Mouse (Mus musculus) forelimb bud, embryonic 11.5 days (tissue): ENCODE measurements around the gene Znhit6.

Experiments
- DNase-seq: peaks from one replicate; pipeline ENCODE4 v3.0.0-alpha.2; 2012; ENCODE audit warnings: low read depth, low spot score

Gene Znhit6

DNA sequence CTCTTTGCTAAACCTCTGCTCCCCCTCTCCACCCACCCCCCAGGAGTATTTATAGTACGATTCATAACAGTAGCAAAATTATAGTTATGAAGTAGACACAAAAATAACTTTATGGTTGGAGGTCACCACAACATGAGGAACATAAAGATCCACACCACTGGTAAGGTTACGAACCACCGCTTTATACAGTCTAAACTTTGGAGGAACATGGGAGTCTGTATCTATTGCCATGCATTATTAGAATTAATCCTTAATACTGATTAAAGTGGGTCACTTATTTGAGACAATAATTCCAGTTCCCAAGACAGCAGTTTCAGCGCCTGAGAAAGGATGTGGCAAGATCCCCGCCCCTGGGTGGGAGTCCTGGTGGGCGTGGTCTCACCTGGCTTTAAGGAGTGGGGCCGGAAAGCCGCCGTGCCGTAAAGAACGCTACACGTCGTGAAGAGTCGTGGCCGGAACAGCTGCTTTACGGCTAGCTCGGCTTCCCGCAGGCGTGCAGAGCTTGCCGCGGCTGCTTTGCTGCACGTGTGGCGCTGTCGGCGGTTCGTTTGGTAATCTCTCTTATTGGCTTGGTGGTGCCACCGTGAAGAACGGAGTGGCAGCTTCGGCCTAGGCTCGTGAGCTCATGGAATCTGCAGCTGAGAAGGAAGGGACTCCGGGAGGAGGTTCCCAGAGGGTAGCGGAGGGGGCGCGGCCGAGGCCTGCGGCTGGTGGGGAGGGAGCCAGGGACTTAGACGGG is at the start of gene Znhit6:
Gene Znhit6, plus strand, starts transcription at position 463 of the 739 bp plus-strand sequence.
- DNase-seq: peak; percentile 92

DNA sequence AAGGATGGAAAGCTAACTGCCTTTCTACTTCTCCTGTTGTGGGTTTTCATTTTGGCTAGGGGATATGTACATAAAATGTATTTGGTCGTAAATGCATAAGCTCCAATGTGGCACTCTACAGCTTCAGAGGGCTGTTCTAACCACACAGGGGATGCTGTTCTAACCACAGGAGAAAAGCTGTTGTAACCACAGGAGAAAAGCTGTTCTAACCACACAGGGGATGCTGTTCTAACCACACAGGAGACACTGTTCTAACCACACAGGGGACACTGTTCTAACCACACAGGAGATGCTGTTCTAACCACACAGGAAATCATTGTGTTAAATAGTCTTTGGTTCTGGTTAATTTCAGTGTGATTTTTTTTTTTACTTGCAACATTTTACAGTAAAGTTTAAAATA is 38.1 kb upstream of the Znhit6 start:
- no peak for DNase-seq

DNA sequence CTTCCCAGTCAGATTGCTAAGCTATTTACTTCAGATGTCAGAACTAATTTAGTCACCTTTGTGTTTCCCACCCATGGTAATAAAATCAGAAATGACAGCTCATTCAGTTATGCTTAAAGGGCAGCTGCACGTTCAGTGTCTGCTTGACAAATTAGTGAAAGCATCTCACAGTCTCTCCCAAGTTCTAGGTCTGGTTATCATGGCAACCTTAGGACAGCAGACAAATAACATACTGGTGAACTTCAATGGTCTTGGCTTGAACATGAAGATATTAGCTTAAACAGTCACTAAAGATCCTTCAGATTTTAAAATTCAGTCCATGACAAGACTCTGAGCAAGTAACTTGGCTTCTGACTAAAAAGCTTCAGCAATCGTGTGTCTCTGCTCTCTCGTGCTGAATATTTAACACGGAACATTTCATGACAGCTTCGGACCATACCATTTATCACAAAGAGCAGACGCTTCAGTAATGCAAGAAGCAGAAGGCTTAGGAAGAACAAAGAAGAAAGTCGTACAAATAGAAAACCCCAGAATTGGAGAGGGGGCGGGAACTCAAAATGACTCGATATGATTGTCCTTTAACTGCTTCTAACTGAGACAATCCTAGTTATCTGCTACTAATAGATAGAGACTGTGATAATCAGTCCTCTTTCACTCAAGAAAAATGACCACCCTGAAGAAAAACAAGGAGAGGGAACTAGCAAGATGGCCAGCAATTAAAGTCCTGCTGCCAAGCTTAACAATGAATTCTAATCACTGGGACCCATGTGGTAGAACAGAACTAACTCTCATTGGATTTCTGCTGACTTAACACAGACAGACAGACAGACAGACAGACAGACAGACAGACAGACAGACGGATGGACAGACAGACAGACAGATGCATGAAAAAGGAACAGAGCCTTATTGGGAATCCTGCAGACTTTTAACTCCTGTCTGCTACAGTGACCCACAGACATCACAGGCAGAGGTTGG is 27.3 kb upstream of the Znhit6 start:
- DNase-seq: no peak

DNA sequence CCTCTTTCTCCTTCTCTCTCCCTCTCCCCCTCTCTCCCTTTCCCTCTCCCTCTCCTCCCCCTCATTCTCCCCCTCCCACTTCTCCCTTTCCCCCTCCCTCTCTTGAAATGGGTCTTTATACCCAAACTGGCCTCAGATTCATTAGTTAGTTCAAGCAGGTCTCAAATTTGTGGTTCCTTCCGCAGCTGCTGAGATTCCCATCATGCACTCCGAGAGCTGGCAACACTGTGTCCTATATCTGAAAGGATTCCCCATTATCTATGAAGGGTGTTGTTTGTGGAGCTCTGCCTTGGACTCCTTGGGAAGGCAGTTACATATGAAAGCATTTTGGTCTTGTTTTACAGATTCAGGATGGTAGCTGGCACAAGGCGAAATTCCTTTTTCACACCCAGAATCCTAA is 25.8 kb upstream of the Znhit6 start:
- DNase-seq: no peak

DNA sequence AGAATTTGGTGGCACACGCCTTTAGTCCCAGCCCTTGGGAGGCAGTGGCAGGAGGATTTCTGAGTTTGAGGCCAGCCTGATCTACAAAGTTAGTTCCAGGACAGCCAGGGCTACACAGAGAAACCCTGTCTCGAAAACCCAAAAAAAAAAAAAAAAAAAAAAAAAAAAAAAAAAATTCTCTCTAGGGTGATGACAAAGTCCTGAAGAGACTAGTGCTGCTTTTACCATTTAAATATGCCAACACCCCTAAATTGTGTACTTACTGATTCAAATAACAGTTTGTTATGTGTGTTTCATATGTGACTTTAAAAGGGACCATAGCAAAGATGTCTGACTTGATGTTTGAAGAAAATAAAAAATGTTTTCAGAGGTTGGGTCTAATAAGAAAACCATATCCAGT is 21.6 kb upstream of the Znhit6 start:
- no peak for DNase-seq

DNA sequence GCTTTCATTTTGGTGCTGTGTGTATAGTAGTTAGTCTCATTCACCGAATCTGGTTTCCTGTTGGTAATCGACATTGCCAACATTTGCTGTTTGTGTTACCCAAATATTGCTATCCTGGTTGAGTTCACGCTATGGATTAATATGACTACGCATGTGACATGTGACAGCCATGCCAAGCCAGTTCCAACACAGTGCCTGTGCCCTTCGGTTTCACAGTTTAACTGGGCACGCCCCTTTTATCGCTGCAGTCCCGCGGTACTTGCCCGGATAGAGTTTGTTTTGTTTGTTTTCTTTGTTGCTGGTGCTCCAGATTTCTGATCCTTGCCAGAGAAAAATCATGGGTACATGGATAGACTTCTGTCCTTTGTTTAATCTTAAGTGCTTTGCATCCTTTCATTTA is 19.8 kb upstream of the Znhit6 start:
- DNase-seq: no peak

DNA sequence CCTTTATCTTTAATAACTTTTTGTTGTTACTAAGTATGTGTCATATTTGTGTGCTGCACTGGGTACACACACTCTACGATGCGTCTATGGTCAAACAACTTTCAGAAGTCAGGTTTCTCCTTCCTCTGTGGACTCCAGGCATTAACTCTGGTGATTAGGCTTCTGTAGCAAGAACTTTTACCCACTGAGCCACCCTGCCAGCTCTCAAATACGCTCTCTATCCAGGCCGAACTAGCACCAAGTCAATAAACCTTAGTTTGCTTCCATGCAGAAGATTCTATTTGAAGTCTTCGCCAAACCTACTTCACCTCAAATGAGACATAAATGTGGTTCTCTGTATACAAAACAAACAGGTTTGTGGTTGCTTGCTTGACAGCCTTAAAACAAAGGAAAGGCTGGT is 16.3 kb upstream of the Znhit6 start:
- no peak for DNase-seq

DNA sequence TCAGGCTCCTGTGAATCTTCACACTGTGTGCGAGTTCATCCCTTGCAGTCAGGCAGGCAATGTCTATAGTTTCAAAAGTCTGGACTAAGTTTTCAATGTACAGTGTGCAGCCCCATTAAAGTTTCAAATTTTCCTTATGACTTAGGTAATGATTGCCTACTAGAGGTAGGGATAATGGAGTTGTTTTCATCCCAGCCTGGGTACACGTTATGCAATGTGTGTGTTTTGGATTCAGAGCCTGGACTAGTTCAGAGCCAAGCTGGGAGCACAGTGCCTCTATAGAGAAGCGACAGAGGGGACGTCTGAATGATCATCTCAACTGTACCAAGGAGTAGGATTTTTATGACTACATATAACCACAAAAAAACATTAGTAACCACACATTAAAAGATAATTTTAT is 15.9 kb upstream of the Znhit6 start:
- no peak for DNase-seq

DNA sequence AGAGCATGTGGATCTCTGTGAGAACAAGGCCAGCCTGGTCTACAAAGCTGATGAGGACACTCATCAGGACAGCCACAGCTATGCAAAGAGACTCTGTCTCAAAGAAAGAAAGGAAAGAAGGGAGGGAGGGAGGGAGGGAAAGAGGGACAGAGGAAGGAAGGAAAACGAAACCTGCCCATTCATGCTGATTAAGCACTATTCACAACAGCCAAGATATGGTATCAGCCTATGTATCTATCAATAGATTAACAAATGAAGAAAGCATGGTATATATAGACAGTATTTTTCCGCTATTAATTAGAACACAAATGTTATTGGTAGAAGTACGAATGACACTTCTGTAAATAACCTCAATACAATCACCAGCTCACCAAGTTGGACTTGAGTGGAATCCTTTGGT is 1.5 kb upstream of the Znhit6 start:
- no peak for DNase-seq

DNA sequence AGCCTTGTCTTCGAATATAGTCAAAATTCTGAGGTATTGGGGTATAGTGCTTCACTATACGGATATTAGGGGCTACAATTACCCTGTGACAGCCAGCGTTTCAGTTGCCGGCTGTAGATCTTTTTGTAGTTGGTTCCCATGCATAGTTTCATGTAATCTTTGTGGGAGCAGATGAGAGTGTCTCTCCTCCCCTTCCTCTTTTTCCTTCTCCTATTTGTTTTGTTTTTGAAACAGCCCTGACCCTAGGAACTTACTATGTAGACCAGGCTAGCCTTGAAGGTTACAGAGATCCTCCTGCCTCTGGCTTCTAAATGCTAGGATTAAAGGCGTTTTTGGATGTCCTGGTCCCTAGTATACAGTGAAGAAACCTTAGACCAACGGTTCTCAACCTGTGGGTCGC is 665 bp upstream of the Znhit6 start:
- no peak for DNase-seq

DNA sequence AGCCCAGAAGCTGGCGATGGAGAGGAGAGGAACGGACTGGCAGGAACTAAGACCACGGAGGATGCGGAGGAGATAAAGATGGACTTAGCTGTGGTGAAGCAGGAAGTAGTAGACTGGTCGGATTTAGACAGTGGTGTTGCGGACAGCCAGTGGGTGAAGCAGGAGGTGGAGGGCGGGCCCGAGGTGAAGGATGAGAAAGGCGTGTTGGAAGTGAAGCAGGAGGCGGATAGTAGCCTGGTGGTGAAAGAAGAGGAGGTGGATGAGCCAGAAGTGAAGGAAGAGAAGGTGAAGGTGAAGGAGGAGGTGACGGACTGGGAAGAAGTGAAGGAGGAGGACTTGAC is 447 bp downstream of the Znhit6 start:
- DNase-seq: no peak

DNA sequence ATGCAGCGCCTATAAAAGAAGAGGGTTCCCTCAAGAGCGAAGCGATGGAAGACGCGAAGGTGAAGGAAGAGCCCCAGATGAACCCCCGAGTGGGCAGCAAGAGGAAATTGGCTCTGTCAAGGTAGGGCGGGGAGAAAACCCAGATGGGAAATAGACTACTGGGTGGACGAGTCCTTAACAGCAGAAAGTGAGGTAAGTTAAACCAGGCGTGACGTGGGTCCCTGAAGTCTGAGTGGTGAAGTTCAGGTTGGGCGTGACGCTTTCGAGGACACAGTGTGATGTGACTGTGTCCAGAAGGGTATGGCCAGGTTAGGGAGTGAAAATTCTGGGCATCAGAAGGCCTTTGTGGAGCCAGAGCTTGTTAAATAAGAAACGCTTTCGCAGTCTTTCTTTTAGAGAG is 871 bp downstream of the Znhit6 start:
- DNase-seq: no peak

DNA sequence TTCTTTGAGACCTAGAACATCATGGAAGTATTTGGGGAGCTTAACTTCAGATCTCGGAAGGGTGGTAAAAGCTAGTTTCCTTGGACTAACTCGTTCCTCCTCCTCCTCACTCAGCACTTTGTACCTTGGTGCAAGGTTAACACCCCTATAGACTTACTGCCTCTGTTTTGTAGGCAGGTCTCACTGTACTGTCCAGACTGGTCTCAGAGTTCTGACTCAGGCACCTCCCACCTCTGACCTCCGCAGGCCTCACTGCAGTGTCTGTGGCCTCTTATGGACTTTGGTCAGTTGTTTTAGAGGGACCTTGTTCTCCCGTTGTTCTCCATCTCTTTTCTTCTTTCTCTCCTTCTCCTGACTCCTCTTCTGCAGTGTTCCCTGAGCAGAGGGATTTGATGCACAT is 7.0 kb downstream of the Znhit6 start:
- DNase-seq: no peak

DNA sequence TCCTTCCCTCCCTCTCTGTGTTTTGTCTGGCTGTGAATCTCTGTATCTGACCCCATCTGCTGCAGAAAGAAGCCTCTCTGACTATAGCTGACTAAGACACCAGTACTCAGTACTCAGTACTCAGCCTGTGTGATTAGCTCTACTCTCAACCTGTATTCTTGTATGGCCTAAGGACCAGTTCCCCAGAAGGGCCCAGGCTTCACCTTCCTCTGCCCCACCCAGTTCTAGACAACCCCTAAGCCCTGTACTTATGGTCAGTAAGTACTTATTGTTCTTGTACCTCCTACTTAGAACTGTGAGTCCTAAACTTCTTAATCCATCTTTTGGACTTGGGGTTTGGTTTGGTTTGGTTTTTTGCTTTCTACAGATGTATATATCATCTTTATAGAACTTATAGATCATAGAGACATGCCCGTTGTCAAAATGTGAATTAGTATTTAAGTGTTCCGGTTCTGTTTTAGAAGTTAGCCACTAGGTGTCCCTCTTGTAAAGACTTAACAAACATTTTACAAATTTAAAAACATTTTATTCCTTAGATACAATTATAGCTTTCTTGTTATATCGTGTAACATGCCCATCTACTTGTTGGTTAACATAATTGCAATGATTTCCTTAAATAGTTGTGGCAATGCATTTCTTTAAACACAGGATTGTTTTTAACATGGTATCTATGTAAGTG is 7.7 kb downstream of the Znhit6 start:
- DNase-seq: no peak

DNA sequence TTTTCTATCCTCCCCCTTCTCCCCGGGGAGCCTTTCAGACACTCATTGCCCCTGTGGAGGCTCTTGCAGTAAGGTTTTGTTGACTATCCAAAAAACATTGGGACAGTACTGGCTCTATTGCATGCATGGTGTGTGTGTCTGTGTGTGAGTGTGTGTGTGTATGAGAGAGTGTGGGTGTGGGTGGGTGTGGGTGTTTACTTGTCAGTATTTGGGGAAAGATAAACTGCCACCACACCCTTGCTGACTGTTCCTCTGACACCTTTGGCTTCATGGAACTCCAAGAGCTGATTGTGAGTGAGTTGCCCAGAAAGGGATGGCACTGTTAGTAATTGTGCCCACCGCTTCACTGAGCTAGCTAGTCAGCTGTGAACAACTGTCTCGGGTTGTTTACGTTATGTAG is 14.6 kb downstream of the Znhit6 start:
- no peak for DNase-seq

DNA sequence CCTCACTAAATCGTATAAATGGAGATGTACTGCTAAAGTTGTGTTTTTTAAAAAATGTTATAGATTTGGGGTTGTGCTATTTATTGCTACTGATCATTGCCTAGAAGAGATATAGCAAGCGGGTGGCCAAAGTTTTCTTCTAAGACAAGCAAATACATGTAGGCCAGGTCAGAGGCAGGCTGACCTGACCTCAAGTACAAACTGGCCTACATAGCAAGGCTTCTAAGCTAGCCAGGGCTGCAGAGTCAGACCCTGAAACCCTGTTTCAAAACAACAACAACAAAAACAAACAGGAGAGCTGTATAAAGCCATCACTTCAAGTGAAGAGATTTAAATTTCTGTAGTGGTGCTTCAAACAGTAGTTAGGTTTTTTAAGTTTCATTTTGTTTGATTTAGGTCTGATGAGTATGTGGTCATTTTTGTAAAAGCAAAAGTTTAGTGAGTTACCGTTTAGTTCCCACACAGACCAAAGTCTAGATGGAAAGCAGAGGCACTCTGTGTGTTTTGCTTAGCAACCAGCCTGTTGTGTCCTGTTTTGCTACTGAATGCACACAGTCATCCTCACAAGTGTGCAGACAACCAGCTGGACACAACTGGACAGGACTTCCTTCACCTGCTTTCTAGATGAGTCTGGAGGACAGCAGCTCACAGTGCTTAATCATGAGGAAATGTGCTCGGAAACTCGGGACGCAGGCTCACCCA is 16.0 kb downstream of the Znhit6 start:
- DNase-seq: no peak

DNA sequence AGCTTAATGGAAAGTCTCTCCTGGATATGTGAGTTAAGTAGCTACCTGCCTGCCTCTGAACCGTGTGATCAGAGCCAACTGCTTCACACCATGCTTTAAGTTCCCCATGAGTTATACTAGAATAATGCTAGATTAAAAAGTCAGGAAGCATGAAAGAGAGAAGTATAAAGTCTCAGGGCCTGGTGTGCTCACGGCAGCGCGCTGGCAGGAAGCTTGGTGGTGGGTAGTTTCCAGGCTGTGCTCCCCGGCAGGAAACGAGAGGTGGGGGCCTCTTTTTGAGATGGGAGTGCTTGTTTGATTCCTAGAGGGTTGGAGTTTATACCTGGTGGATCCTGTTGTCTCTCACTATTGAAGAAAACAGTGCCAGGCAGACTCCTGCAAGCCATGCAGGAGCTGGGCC is 19.3 kb downstream of the Znhit6 start:
- DNase-seq: no peak

DNA sequence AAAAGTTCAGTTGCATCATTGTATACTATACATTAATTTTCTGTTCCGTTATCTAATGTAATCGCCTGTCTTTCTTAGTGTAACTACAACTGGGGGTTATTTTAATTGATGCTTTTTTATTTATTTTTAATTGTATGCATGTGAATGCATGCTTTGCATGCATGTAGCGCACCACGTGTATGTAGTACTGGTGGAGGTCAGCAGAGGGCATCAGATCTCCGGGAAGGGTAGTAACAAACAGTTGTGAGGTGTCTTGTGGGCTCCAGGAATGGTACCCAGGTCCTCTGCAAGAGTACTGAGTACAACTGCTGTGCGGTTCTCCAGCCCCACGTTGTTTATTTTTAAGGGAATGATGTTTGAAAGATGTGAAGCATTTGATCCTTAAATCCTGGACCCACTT is 23.1 kb downstream of the Znhit6 start:
- DNase-seq: no peak

DNA sequence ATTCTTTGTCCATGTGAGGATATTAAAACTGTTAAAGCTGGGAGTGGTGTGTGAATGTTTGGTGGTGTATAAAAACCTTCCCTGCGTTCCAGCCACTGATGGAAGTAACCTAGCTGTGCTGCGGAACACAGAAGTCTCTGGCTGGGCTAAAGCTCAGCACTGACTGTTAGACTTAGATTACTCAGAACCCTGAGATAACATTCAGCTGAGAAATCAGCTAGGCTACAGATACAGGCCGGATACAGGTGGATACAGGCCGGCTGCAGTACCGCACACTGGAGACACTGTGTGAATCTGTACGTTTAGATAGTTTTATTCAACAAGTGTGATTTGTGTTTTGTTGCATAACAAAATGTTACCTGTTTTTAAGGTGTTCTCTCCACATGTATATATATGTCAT is 24.8 kb downstream of the Znhit6 start:
- DNase-seq: no peak

DNA sequence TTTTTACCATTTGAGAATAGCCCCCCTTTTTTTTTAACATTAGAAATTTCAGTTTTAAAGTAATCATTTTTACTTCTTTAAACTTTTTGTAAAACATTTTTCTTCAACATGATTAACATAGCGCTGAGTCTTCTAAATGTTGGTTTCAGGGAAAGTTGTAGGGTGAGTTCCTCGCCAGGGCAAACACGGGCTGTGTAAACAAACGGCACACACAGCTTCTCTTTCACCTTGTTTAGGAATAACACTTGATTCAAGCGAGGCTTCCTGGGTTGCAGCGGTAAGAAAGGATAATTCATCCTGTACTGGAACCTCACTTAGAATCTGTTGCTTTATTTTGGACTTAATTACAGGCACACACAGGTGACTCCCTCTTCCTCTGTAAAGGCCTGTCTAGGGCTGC is 25.3 kb downstream of the Znhit6 start:
- no peak for DNase-seq

DNA sequence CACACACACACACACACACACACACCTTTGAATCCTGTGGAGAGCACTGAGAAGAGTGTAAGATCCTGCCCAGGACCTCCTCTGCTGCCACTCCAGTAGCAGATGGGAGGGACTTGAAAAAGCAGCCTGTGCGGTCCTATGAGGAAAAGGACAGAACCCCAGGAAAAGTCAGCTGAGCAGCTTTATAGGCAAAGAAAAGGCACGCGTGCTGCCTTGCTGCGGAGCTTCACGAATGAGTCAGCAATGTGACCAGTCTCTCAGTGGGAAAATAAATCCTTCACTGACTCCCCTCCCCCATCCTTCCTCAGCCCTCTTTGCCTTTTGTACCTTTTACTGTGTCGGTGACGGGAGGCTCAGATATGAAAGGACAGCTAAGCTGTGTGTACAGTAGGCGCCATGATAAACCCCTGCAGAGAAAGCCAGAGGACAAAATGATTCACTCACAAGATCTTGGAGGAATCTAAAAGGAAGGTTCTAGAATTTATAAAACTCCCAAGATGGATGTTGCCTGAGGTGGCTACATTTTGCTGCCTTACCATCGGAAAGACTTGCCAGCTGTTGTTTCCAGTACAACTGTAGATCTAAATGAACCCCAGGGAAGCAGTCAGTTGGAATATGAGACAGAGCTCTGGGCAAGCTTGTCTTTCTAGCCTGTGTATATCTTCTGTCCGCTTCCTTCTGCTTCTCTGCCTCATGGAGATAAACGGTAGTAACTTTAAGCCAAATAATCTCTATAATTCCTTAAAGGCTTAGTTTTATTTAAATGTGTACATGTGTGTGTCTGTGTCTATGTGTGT is 26.6 kb downstream of the Znhit6 start:
- no peak for DNase-seq
